Mouse (Mus musculus) liver, postnatal 0 days (tissue): ENCODE results near the gene Dffb. TPM values are rescaled to one million over a fixed set of nuclear protein-coding genes. Genes with fewer than 3 reads are reported as not detected.
A peak's percentile ranks its signal among the peaks of the same experiment; 100 is the strongest.
"Not testable (repeated sequence)": the region's sequence is repeated elsewhere in the genome, so short reads cannot be mapped to it uniquely, and the experiment has no call there.

Experiments used
- ATAC-seq: fragments of 200-750 bp; cut with Nextera tagmentation; 2 replicates; pipeline ENCODE4 v1.8.0; 2017; ENCODE audit warnings: mild to moderate bottlenecking, moderate library complexity
- DNase-seq: peaks from one replicate; pipeline ENCODE4 v3.0.0-alpha.2; 2016
- H3K27ac ChIP-seq: fragments of 300-500 bp; sonication (generic); 2 replicates; pipeline ENCODE4 v1.5.1; 2014; ENCODE audit warnings: antibody characterized with exemption, moderate library complexity, mild to moderate bottlenecking, low read depth
- H3K27me3 ChIP-seq: fragments of 300-500 bp; sonication (generic); 2 replicates; pipeline ENCODE4 v1.6.1; 2014; ENCODE audit warnings: low read length, control low read depth, mixed read lengths; ENCODE audit not compliant: insufficient read depth
- H3K36me3 ChIP-seq: fragments of 300-500 bp; sonication (generic); replicated peaks from 2 replicates; pipeline ENCODE4 v1.6.1; 2014; ENCODE audit warnings: mild to moderate bottlenecking, control low read depth, low read length, moderate library complexity, mixed read lengths; ENCODE audit not compliant: insufficient read depth
- H3K4me1 ChIP-seq: fragments of 300-500 bp; sonication (generic); 2 replicates; pipeline ENCODE4 v1.6.1; 2014; ENCODE audit warnings: antibody characterized with exemption, mild to moderate bottlenecking, control low read depth; ENCODE audit not compliant: insufficient read depth
- H3K4me2 ChIP-seq: fragments of 300-500 bp; sonication (generic); 2 replicates; pipeline ENCODE4 v1.6.1; 2014; ENCODE audit warnings: low read depth, mild to moderate bottlenecking, low read length, moderate library complexity, mixed read lengths
- H3K4me3 ChIP-seq: fragments of 300-500 bp; sonication (generic); 2 replicates; pipeline ENCODE4 v1.5.1; 2014; ENCODE audit warnings: low read depth, low read length
- H3K9ac ChIP-seq: fragments of 300-500 bp; sonication (generic); replicated peaks from 2 replicates; pipeline ENCODE4 v1.6.1; 2014; ENCODE audit warnings: mild to moderate bottlenecking, moderate library complexity
- H3K9me3 ChIP-seq: fragments of 300-500 bp; sonication (generic); 2 replicates; pipeline ENCODE4 v1.6.1; 2016; ENCODE audit warnings: mild to moderate bottlenecking, control low read depth, low read length, mixed read lengths
- CTCF ChIP-seq: sonication (generic); IDR thresholded peaks from 2 replicates; pipeline ENCODE4 v1.5.1; 2016; ENCODE audit warnings: antibody characterized with exemption, low read depth
- EP300 ChIP-seq: IDR thresholded peaks from 2 replicates; pipeline ENCODE4 v1.6.1; 2016; ENCODE audit warnings: antibody characterized with exemption, low read depth, mild to moderate bottlenecking
- WGBS: fragments of 180-500 bp; shearing (Covaris S2); extraction: QIAGEN DNeasy Blood & Tissue Kit; methylation state at CpG from one replicate; pipeline ENCODE4 v1.1.7; 2014; ENCODE audit not compliant: insufficient replicate concordance; 5-methylcytosine and 5-hydroxymethylcytosine counted together
- polyA plus RNA-seq: library from polyadenylated mRNA; unstranded; fragments of >200 nt; fragmentation: Nextera tagmentation; extraction: Ambion mirVana; gene quantifications from 2 replicates; pipeline ENCODE4 v1.2.1, GENCODE M21; 2015

Dffb gene
- polyA plus RNA-seq, 1 experiment from 2014 or later = 4.6 TPM

DNA sequence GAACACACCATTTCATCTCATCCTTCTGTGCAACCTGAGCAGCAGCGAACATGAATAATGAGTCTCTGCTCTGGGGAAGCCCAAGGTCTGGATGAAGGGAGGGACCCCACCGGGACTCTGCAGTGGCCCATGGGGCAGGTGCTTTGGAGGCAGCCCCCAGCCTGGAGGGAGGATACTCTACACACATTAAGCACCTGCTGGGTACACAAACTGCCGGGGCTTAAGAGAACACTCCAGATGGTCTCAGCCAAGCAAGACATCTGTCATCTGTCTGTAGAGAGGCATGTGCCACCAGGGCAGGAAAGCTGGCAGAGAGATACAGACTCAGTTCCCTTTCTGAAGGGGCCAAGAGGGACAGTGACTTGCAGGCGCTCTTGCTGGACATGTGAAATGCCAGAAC lies 45.0 kb downstream of the Dffb start:
- no peaks in the 10 kb centered on the region for H3K9me3 ChIP-seq
- H3K4me1 ChIP-seq = no peaks in the 10 kb centered on the region
- 66% methylated on average over 4 of the region's 4 CpGs for WGBS
- H3K36me3 ChIP-seq = no peaks in the 10 kb centered on the region
- no peak overlapping the region for H3K9ac ChIP-seq
- H3K4me2 ChIP-seq = no peak overlapping the region
- no peak for TF ChIP-seq EP300
- no peak for TF ChIP-seq CTCF
- H3K27me3 ChIP-seq = no peaks in the 10 kb centered on the region
- H3K27ac ChIP-seq = no peak overlapping the region
- DNase-seq (no peak), ATAC-seq (no peak)
- H3K4me3 ChIP-seq = no peak overlapping the region

DNA sequence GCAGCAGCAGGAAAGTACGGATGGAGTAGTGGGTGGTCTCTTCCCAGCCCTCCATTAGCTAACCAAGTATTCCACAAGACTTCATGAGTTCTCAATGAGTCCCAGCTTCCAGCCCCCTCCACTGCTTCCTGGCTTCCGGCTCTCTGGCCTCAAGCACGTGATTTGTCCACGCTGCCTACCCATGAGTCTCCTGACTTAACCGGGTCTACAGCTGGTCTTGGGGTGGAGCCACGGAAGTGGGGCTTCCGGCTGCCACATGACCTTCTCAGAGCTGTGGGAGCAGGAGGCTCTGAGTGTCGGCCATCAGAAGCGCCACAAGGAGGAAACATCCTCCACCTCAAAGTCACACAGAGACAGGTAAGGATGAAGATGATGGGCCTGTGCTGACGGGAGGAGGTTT lies 45.5 kb downstream of the Dffb start:
- ATAC-seq (no peak), DNase-seq (no peak)
- no peak overlapping the region for H3K9ac ChIP-seq
- H3K27me3 ChIP-seq = no peaks in the 10 kb centered on the region
- no peak overlapping the region for H3K4me3 ChIP-seq
- 56% methylated on average over 10 of the region's 10 CpGs for WGBS
- no peaks in the 10 kb centered on the region for H3K36me3 ChIP-seq
- TF ChIP-seq EP300 (no peak), CTCF (no peak)
- H3K9me3 ChIP-seq = no peaks in the 10 kb centered on the region
- no peak overlapping the region for H3K4me2 ChIP-seq
- no peak overlapping the region for H3K27ac ChIP-seq
- no peaks in the 10 kb centered on the region for H3K4me1 ChIP-seq

DNA sequence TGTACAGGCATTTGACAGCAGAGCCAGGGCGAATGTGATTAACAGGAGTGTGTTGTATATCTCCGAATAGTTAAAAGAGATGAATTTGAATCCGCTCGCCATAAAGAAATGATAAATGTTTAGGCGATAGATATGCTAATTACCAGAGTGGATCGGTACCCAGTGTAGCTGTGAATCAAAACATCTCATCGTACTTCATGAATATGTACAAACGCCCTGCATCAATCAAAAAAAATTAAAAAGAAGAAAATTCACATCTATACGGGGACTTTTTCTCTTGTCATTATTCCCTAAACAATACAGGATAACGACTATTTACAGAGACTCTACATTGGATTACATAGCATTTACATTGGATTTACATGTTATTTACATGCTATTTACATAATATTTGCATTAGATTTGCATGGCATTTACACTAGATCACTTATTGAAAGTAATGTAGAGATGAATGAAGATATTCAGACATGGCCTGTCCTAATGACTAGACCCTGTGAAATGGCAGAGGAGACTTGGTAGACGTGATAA lies 46.1 kb downstream of the Dffb start:
- Histone ChIP-seq H3K4me2 (no peak overlapping the region), H3K9me3 (no peaks in the 10 kb centered on the region), H3K4me3 (no peak overlapping the region), H3K27ac (no peak overlapping the region), H3K4me1 (no peaks in the 10 kb centered on the region), H3K27me3 (no peaks in the 10 kb centered on the region), H3K9ac (no peak overlapping the region), H3K36me3 (no peaks in the 10 kb centered on the region)
- 80% methylated on average over 11 of the region's 11 CpGs for WGBS
- no peak for TF ChIP-seq EP300
- TF ChIP-seq CTCF = no peak
- DNase-seq = no peak
- ATAC-seq = no peak

DNA sequence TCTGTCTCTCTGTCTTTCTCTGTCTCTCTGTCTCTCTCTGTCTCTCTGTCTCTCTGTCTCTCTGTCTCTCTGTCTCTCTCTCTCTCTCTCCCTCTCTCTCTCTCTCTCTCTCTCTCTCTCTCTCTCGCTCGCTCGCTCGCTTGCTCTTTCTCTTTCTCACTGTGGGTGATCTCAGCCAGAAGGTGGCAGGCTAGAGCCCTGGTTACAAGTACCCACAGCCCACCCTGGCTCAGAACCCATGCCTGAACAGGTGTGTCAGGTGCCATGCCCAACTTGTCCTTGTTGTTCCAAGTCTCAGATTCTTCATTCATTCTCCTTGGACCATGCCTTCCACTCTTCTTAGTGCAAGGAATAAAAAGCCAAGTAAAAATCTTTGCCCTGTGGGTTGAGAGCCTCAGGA lies 52.8 kb downstream of the Dffb start:
- TF ChIP-seq CTCF = peak; percentile 19; the same call in 1 of the 2 replicates
- not testable (repeated sequence) for H3K27me3 ChIP-seq, H3K36me3 ChIP-seq, H3K4me2 ChIP-seq, H3K27ac ChIP-seq, ATAC-seq, H3K9me3 ChIP-seq, DNase-seq, H3K9ac ChIP-seq, H3K4me3 ChIP-seq, H3K4me1 ChIP-seq
- WGBS = 40% methylated on average over 4 of the region's 4 CpGs

DNA sequence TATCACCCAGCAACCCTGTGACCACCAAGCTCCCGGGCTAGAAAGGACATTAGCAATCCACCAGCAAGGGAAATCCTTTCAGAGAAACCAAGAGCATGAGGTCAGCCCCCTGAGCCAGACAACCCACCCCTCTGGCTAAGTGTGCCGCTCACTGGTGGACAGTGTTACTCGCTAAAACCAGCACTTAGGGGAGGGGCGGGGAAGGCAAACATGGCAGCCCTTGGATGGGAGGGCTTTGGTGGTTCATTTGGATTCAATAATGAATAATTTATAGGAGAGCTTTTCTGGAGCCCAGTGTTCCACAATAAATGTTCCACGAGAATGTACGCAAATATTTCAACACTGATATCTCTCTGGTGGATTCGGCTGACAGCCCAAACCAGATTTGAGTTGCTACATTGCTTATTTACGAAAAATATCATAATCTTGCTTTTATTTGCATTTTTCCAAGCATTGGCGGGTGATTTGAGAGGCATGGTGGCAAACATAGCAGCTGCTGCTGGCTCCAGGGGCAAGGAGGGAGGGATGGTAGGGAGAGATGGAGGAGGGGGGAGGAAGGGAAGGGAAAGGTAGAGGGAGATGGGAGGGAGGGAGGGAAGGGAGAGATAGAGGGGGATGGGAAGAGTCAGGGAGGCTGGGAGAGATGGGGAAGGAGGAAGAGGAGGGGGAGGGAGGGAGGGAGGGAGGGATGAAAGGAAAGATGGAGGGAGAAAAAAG lies 54.3 kb downstream of the Dffb start:
- H3K4me3 ChIP-seq = no peak overlapping the region
- TF ChIP-seq EP300 (no peak), CTCF (no peak)
- WGBS = 66% methylated on average over 9 of the region's 9 CpGs

DNA sequence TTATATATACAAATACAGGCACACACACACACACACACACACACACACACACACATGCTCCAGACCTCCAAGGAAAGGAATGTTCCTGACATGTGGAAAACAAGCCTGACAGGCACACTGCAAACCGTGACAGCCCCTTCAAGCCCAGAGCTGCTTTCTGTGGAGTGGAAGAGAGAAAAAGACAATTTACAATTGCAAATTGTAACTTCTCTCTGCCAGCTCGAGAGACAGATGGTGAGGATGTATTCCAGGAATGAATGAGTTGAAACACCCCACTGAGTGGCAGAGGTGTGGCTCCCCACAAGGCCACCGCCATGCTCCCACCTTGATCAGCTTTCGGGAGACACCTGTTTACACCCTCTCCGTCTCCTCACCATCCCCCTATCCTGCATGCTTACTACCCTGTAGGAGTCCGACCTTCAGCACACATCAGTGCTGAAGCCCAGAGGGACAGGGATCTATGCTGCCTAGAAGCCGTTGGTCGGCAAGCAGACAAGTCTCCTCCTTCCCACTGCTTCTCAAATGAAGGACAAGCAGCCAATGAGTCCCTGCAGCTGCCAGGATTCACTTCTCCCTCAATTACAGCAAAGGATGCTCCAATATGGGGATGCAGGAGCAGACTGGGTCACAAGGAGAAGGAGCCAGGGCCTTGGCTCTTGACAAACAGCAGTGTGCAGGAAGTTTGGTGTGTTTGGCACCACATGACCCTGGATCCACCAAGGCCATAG lies 57.0 kb downstream of the Dffb start:
- no peaks in the 10 kb centered on the region for H3K9me3 ChIP-seq
- H3K4me3 ChIP-seq = no peak overlapping the region
- DNase-seq (no peak), ATAC-seq (no peak)
- WGBS = 42% methylated on average over 8 of the region's 8 CpGs
- H3K36me3 ChIP-seq = no peaks in the 10 kb centered on the region
- H3K4me1 ChIP-seq = no peaks in the 10 kb centered on the region
- H3K27me3 ChIP-seq = no peaks in the 10 kb centered on the region
- H3K9ac ChIP-seq = no peak overlapping the region
- H3K27ac ChIP-seq = no peak overlapping the region
- H3K4me2 ChIP-seq = no peak overlapping the region
- no peak for TF ChIP-seq EP300
- TF ChIP-seq CTCF = no peak

More for the DNA sequence above, 54.3 kb downstream of the Dffb start:
- H3K36me3 ChIP-seq = no peaks in the 10 kb centered on the region
- ATAC-seq (no peak), DNase-seq (no peak)
- no peak overlapping the region for H3K4me2 ChIP-seq
- H3K9ac ChIP-seq = no peak overlapping the region
- H3K9me3 ChIP-seq = no peaks in the 10 kb centered on the region
- no peaks in the 10 kb centered on the region for H3K27me3 ChIP-seq
- H3K27ac ChIP-seq = no peak overlapping the region
- H3K4me1 ChIP-seq = no peaks in the 10 kb centered on the region

Other genes with a start within 250 kb of the Dffb start
- 56.1 and 59.5 TPM in 2 replicates for gene A430005L14Rik, start 17.9 kb downstream of the Dffb start, polyA plus RNA-seq
- gene Cep104, start 68 bp upstream of the Dffb start, polyA plus RNA-seq = 1.9 and 2.5 TPM in 2 replicates
- gene Lrrc47, start 36.6 kb upstream of the Dffb start, polyA plus RNA-seq = 9.4 and 11.7 TPM in 2 replicates
- gene Smim1, start 51.1 kb upstream of the Dffb start, polyA plus RNA-seq = 86.4 and 93.6 TPM in 2 replicates
- gene Ccdc27, start 67.6 kb upstream of the Dffb start, polyA plus RNA-seq = not detected in 2 replicates
- gene Trp73, start 165.1 kb upstream of the Dffb start, polyA plus RNA-seq = not detected in 2 replicates
- gene Wrap73, start 167.2 kb upstream of the Dffb start, polyA plus RNA-seq = 12.4 and 14.1 TPM in 2 replicates
- 74.4 and 83.4 TPM in 2 replicates for gene Tprgl, start 185.5 kb upstream of the Dffb start, polyA plus RNA-seq
- 0.67 and 0.89 TPM in 2 replicates for gene Megf6, start 195.6 kb upstream of the Dffb start, polyA plus RNA-seq